Mouse (Mus musculus): ENCODE results near the gene Diaph2.

GRCm38 (mm10) chrX:130188449-130188848 is 438.9 kb downstream of the Diaph2 start:
- TF ChIP-seq CTCF (IDR thresholded peaks at IDR 0.05; ENCODE audit: control insufficient read depth, insufficient read depth, insufficient read length) (no peak), MYOG (IDR thresholded peaks at IDR 0.05; ENCODE audit: control insufficient read depth, extremely low read depth, insufficient read length) (no peak), USF1 (IDR thresholded peaks at IDR 0.05; ENCODE audit: low read depth) (no peak), FOSL1 (IDR thresholded peaks at IDR 0.05; ENCODE audit: insufficient read depth, low read length, poor library complexity, severe bottlenecking) (no peak)
